In genomic region chr12:54789346-54790143, GRCm38 (mm10) we compare ENCODE assay signal across 9 mouse cellular contexts. TPM values are rescaled to one million over a fixed set of nuclear protein-coding genes. Genes with fewer than 3 reads are reported as not detected.
A peak's percentile ranks its signal among the peaks of the same experiment; 100 is the strongest.
DNase-seq lines count a peak whose midpoint lies in the region; ATAC-seq and TF ChIP-seq lines count a peak whose summit lies in the region.
"Had no signal": no experiment of that assay in that cellular context is flagged by ENCODE, and none has a peak within 500 bp of the region (broad histone marks: within the 10 kb centered on the region; RNA-seq: fewer than 3 reads in every experiment).

No protein-coding gene starts in this region.

- intact Hi-C loops in heart, postnatal 14 days (cut with DNase I), result no loop called here

- H3K9me3 ChIP-seq in hindbrain, embryonic 11.5 days (ENCODE audit: control insufficient read depth, low read length), result no peaks in the 10 kb centered on the region
- no peaks in the 10 kb centered on the region for H3K9me3 ChIP-seq in hindbrain, embryonic 14.5 days (ENCODE audit: control insufficient read depth, low read length)
- no peaks in the 10 kb centered on the region for H3K9me3 ChIP-seq in forebrain, embryonic 12.5 days
- no peaks in the 10 kb centered on the region for H3K9me3 ChIP-seq in limb, embryonic 13.5 days
- no peaks in the 10 kb centered on the region for H3K9me3 ChIP-seq in midbrain, embryonic 15.5 days

- whole genome bisulfite sequencing in hindbrain, embryonic 11.5 days, result 26% methylated on average over 11 of the region's 11 CpGs
- WGBS in hindbrain, embryonic 14.5 days, result 25% methylated on average over 11 of the region's 11 CpGs
- WGBS in forebrain, embryonic 12.5 days, result 13% methylated on average over 11 of the region's 11 CpGs
- WGBS in limb, embryonic 13.5 days, result 9% methylated on average over 11 of the region's 11 CpGs
- 21% methylated on average over 11 of the region's 11 CpGs for WGBS in midbrain, embryonic 15.5 days
- WGBS in cerebellum, adult 2 months, result 47% methylated on average over 11 of the region's 11 CpGs

- peak; percentile 27; the same call in 1 of the 2 replicates for ATAC-seq in hindbrain, embryonic 11.5 days (ENCODE audit: low FRiP score)
- no peak for ATAC-seq in hindbrain, embryonic 14.5 days (ENCODE audit: low FRiP score)
- peak; percentile 27 for ATAC-seq in forebrain, embryonic 12.5 days (ENCODE audit: low FRiP score)
- peak; percentile 81 for ATAC-seq in limb, embryonic 13.5 days (ENCODE audit: low FRiP score, low read depth)
- ATAC-seq in midbrain, embryonic 15.5 days (replicated peaks), result peak; percentile 44

- H3K27me3 ChIP-seq in hindbrain, embryonic 11.5 days (ENCODE audit: control insufficient read depth, insufficient read depth, low read length), result no peaks in the 10 kb centered on the region
- H3K27me3 ChIP-seq in hindbrain, embryonic 14.5 days (ENCODE audit: control insufficient read depth, insufficient read depth, low read length), result no peaks in the 10 kb centered on the region
- no peaks in the 10 kb centered on the region for H3K27me3 ChIP-seq in forebrain, embryonic 12.5 days
- no peaks in the 10 kb centered on the region for H3K27me3 ChIP-seq in limb, embryonic 13.5 days
- no peaks in the 10 kb centered on the region for H3K27me3 ChIP-seq in midbrain, embryonic 15.5 days (replicated peaks)
- H3K27me3 ChIP-seq in cerebellum, adult 2 months (ENCODE audit: control insufficient read depth, insufficient read depth, low read length), result no peaks in the 10 kb centered on the region
- H3K27me3 ChIP-seq: CH12.LX had no signal

- TF ChIP-seq CTCF in cerebellum, adult 2 months (IDR thresholded peaks at IDR 0.05; ENCODE audit: borderline replicate concordance, insufficient read depth, low read depth, low read length), result no peak

- no peak for TF ChIP-seq POLR2A in cerebellum, adult 2 months (IDR thresholded peaks at IDR 0.05; ENCODE audit: borderline replicate concordance, insufficient read depth, low read length)

- peaks cover 8% of the 10 kb centered on the region for H3K4me1 ChIP-seq in hindbrain, embryonic 11.5 days (replicated peaks; ENCODE audit: control insufficient read depth, insufficient read depth, low read length)
- H3K4me1 ChIP-seq in hindbrain, embryonic 14.5 days (replicated peaks; ENCODE audit: control insufficient read depth, insufficient read depth, low read length), result peaks cover 18% of the 10 kb centered on the region
- H3K4me1 ChIP-seq in forebrain, embryonic 12.5 days, result peaks cover 33% of the 10 kb centered on the region
- H3K4me1 ChIP-seq in limb, embryonic 13.5 days, result peaks cover 46% of the 10 kb centered on the region
- peaks cover 38% of the 10 kb centered on the region for H3K4me1 ChIP-seq in midbrain, embryonic 15.5 days
- H3K4me1 ChIP-seq in cerebellum, adult 2 months (ENCODE audit: control insufficient read depth, insufficient read depth, low read length), result peaks cover 5% of the 10 kb centered on the region

- no peak overlapping the region for H3K9ac ChIP-seq in hindbrain, embryonic 11.5 days (ENCODE audit: low read depth, low read length)
- H3K9ac ChIP-seq in hindbrain, embryonic 14.5 days, result no peak overlapping the region
- no peak overlapping the region for H3K9ac ChIP-seq in forebrain, embryonic 12.5 days
- 0 out of 2 replicates have a peak overlapping the region, but pooled peaks have one; percentile 35 for H3K9ac ChIP-seq in limb, embryonic 13.5 days
- H3K9ac ChIP-seq in midbrain, embryonic 15.5 days, result no peak overlapping the region

- peak; percentile 37 for DNase-seq in hindbrain, embryonic 11.5 days (ENCODE audit: low spot score)
- no peak for DNase-seq in hindbrain, embryonic 14.5 days (ENCODE audit: low spot score)
- DNase-seq in heart, postnatal 14 days, result peak; percentile 49 to 58
- DNase-seq in frontal cortex, postnatal 10 days (ENCODE audit: low spot score in 2 of 2), result no peak
- DNase-seq in cerebellum, adult 2 months, result no peak

- no peak overlapping the region for H3K4me2 ChIP-seq in hindbrain, embryonic 11.5 days (replicated peaks; ENCODE audit: low read depth, low read length)
- H3K4me2 ChIP-seq in hindbrain, embryonic 14.5 days (replicated peaks), result no peak overlapping the region
- H3K4me2 ChIP-seq in forebrain, embryonic 12.5 days, result peak overlapping the region; percentile 21
- H3K4me2 ChIP-seq in limb, embryonic 13.5 days (replicated peaks), result peak overlapping the region; percentile 44
- H3K4me2 ChIP-seq in midbrain, embryonic 15.5 days, result no peak overlapping the region

- no peak overlapping the region for H3K27ac ChIP-seq in hindbrain, embryonic 11.5 days (ENCODE audit: low read depth, low read length)
- H3K27ac ChIP-seq in hindbrain, embryonic 14.5 days, result no peak overlapping the region
- peak overlapping the region; percentile 42; the same call in 1 of the 2 replicates for H3K27ac ChIP-seq in forebrain, embryonic 12.5 days
- H3K27ac ChIP-seq in limb, embryonic 13.5 days, result peak overlapping the region; percentile 59; the same call in 1 of the 2 replicates
- H3K27ac ChIP-seq in midbrain, embryonic 15.5 days, result no peak overlapping the region
- H3K27ac ChIP-seq in cerebellum, adult 2 months (ENCODE audit: insufficient read depth, low read length), result no peak overlapping the region

- H3K36me3 ChIP-seq in hindbrain, embryonic 11.5 days (ENCODE audit: control insufficient read depth, insufficient read depth, low read length), result no peaks in the 10 kb centered on the region
- H3K36me3 ChIP-seq in hindbrain, embryonic 14.5 days (replicated peaks; ENCODE audit: control insufficient read depth, insufficient read depth), result peaks cover 35% of the 10 kb centered on the region; the same call in 1 of the 2 replicates
- peaks cover 5% of the 10 kb centered on the region for H3K36me3 ChIP-seq in forebrain, embryonic 12.5 days (replicated peaks)
- H3K36me3 ChIP-seq in limb, embryonic 13.5 days, result peaks cover 24% of the 10 kb centered on the region
- H3K36me3 ChIP-seq in midbrain, embryonic 15.5 days (replicated peaks), result no peaks in the 10 kb centered on the region

- no peak overlapping the region for H3K4me3 ChIP-seq in hindbrain, embryonic 11.5 days (ENCODE audit: low read depth, low read length)
- H3K4me3 ChIP-seq in hindbrain, embryonic 14.5 days (replicated peaks; ENCODE audit: low read length), result no peak overlapping the region
- no peak overlapping the region for H3K4me3 ChIP-seq in forebrain, embryonic 12.5 days (replicated peaks)
- H3K4me3 ChIP-seq in limb, embryonic 13.5 days, result no peak overlapping the region
- no peak overlapping the region for H3K4me3 ChIP-seq in midbrain, embryonic 15.5 days
- H3K4me3 ChIP-seq in cerebellum, adult 2 months (replicated peaks; ENCODE audit: insufficient read depth, low read depth, low read length), result no peak overlapping the region

RNA-seq across cellular contexts. Expression of gene Snx6, which starts 6.0 kb away (rescaled TPM):
- 240 and 245 TPM in 2 replicates for polyA plus RNA-seq in hindbrain, embryonic 11.5 days (2014; fragmentation: Nextera tagmentation; extraction: Ambion mirVana)
- 161 TPM in 2 replicates for polyA plus RNA-seq in hindbrain, embryonic 14.5 days (2014; fragmentation: Nextera tagmentation; extraction: Ambion mirVana)
- polyA plus RNA-seq in forebrain, embryonic 12.5 days (2016; fragmentation: Nextera tagmentation; extraction: Ambion mirVana), result 197 and 204 TPM in 2 replicates
- total RNA-seq in heart, postnatal 14 days (2021), result 10 to 100 TPM; 38.0 to 39.8 TPM
- polyA plus RNA-seq in limb, embryonic 13.5 days (2015; fragmentation: Nextera tagmentation; extraction: Ambion mirVana), result 194 and 208 TPM in 2 replicates
- 132 and 139 TPM in 2 replicates for polyA plus RNA-seq in midbrain, embryonic 15.5 days (2015; fragmentation: Nextera tagmentation; extraction: Ambion mirVana)
- 46.4 and 46.7 TPM in 2 replicates for polyA plus RNA-seq in cerebellum, adult 2 months (2012; rRNA removed)

Comparison
In these comparisons a context has a peak if more than half of its experiments do, and no peak if none do; other contexts are left out.
1. DNase-seq: peak in hindbrain, embryonic 11.5 days (single experiment) and heart, postnatal 14 days (2 of 2); none in hindbrain, embryonic 14.5 days (single experiment), frontal cortex, postnatal 10 days (0 of 2) and cerebellum, adult 2 months (0 of 2).
2. H3K27ac ChIP-seq: peak in forebrain, embryonic 12.5 days (single experiment) and limb, embryonic 13.5 days (single experiment); none in hindbrain, embryonic 11.5 days (single experiment), hindbrain, embryonic 14.5 days (single experiment), midbrain, embryonic 15.5 days (single experiment) and cerebellum, adult 2 months (single experiment).
3. H3K4me2 ChIP-seq: peak in forebrain, embryonic 12.5 days (single experiment) and limb, embryonic 13.5 days (single experiment); none in hindbrain, embryonic 11.5 days (single experiment), hindbrain, embryonic 14.5 days (single experiment) and midbrain, embryonic 15.5 days (single experiment).